Mouse (Mus musculus) MEL (cell line): ENCODE data around the gene Mbd3.

Source experiments
- CTCF ChIP-seq, 3 experiments: IDR thresholded peaks in 2 of 3; conservative IDR thresholded peaks in 1 of 3; 2 replicates each; pipeline ENCODE4 v1.5.1; 2011 to 2012; ENCODE audit warnings: low read length in 3 of 3, low read depth in 2 of 3, mild to moderate bottlenecking in 2 of 3, improper control_type of control experiment in 1 of 3, inconsistent platforms in 1 of 3, mixed read lengths in 1 of 3, moderate library complexity in 1 of 3; ENCODE audit not compliant: control insufficient read depth in 1 of 3, insufficient read depth in 1 of 3, poor library complexity in 1 of 3, severe bottlenecking in 1 of 3
- TAL1 ChIP-seq: IDR thresholded peaks from 2 replicates; pipeline ENCODE4 v1.6.1; 2012; ENCODE audit warnings: mild to moderate bottlenecking, inconsistent platforms, low read length, moderate library complexity, mixed read lengths
- UBTF ChIP-seq: IDR thresholded peaks from 2 replicates; pipeline ENCODE4 v1.6.1; 2012; ENCODE audit warnings: low read depth, mild to moderate bottlenecking, inconsistent platforms, low read length, improper control_type of control experiment, moderate library complexity, borderline replicate concordance; ENCODE audit not compliant: insufficient read depth

DNA sequence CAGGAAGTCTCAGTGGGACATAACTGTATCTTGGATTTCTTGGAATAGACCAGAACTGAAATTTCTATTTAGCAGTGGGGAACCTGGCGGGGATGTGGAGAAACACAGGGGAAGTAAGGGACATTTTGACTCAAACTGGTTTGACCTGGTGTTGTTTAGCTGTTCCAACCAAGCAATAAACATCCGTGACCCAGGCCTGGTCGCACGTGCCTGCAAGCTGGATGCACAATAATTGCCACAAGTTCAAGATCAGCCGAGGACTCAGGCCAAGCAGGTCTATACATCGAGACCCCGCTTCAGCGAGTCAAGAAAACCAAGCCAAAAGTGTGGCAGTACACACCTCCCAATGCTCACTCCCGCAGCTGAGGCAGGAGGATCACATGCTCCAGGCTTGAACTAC, 27.4 kb downstream of the Mbd3 start:
- TF ChIP-seq TAL1 (no peak), CTCF (IDR thresholded peaks at IDR 0.05 in 2 of 3, conservative IDR thresholded peaks at IDR 0.05 in 1 of 3; ENCODE audit: control insufficient read depth in 1 of 3, insufficient read depth in 1 of 3, low read depth in 2 of 3, low read length in 3 of 3, poor library complexity in 1 of 3, severe bottlenecking in 1 of 3) (no peak), UBTF (no peak)
